Mouse (Mus musculus) MEL (cell line): ENCODE data around the gene Nr5a2. TPM values are rescaled to one million over a fixed set of nuclear protein-coding genes. Genes with fewer than 3 reads are reported as not detected.

Source experiments
- DNase-seq: peaks from one replicate; pipeline ENCODE4 v3.0.0; 2011; ENCODE audit warnings: low read depth, low spot score
- H3K27ac ChIP-seq: 2 replicates; pipeline ENCODE4 v1.5.1; 2012; ENCODE audit warnings: low read depth, mild to moderate bottlenecking, control low read depth, low read length, moderate library complexity; ENCODE audit not compliant: control insufficient read depth
- H3K27me3 ChIP-seq, 2 experiments: fragments of 150-350 bp in 1 of 2; sonication (generic) in 1 of 2; 2 replicates each; pipeline ENCODE4 v1.6.1; 2012; ENCODE audit warnings: low read length in 2 of 2, mild to moderate bottlenecking in 2 of 2, improper control_type of control experiment in 1 of 2, moderate library complexity in 1 of 2; ENCODE audit not compliant: insufficient read depth in 2 of 2, control insufficient read depth in 1 of 2
- H3K36me3 ChIP-seq, 2 experiments: 2 replicates each; pipeline ENCODE4 v1.6.1; 2012 to 2014; ENCODE audit warnings: low read length in 2 of 2, improper control_type of control experiment in 1 of 2, inconsistent platforms in 1 of 2, mild to moderate bottlenecking in 1 of 2; ENCODE audit not compliant: insufficient read depth in 2 of 2, control insufficient read depth in 1 of 2
- H3K4me1 ChIP-seq, 2 experiments: fragments of 150-350 bp in 1 of 2; sonication (generic) in 1 of 2; 2 replicates each; pipeline ENCODE4 v1.6.1; 2012; ENCODE audit warnings: low read length in 2 of 2, improper control_type of control experiment in 1 of 2, mild to moderate bottlenecking in 1 of 2; ENCODE audit not compliant: insufficient read depth in 2 of 2, control insufficient read depth in 1 of 2
- H3K4me3 ChIP-seq, 2 experiments: fragments of 150-350 bp in 1 of 2; sonication (generic) in 1 of 2; 2 replicates each; pipeline ENCODE4 v1.5.1; 2012; ENCODE audit warnings: low read depth in 2 of 2, low read length in 2 of 2, mild to moderate bottlenecking in 2 of 2, moderate library complexity in 2 of 2, control low read depth in 1 of 2, improper control_type of control experiment in 1 of 2; ENCODE audit not compliant: control insufficient read depth in 1 of 2, insufficient read depth in 1 of 2
- H3K79me2 ChIP-seq: 2 replicates; pipeline ENCODE4 v1.6.1; 2012; ENCODE audit warnings: mild to moderate bottlenecking, low read length, moderate library complexity; ENCODE audit not compliant: control insufficient read depth, poor library complexity, insufficient read depth
- H3K9ac ChIP-seq: 2 replicates; pipeline ENCODE4 v1.6.1; 2012; ENCODE audit warnings: low read depth, mild to moderate bottlenecking, control low read depth, low read length, moderate library complexity; ENCODE audit not compliant: control insufficient read depth, poor library complexity, severe bottlenecking
- H3K9me3 ChIP-seq: fragments of 150-350 bp; sonication (generic); replicated peaks from 2 replicates; pipeline ENCODE4 v1.6.1; 2012; ENCODE audit warnings: mild to moderate bottlenecking, low read length, improper control_type of control experiment, moderate library complexity; ENCODE audit not compliant: insufficient read depth
- BHLHE40 ChIP-seq: IDR thresholded peaks from 2 replicates; pipeline ENCODE4 v1.6.1; 2012; ENCODE audit warnings: low read depth, mild to moderate bottlenecking, inconsistent platforms, low read length, improper control_type of control experiment, borderline replicate concordance
- CHD1 ChIP-seq: IDR thresholded peaks from 2 replicates; pipeline ENCODE4 v1.6.1; 2012; ENCODE audit warnings: low read depth, mild to moderate bottlenecking, inconsistent platforms, low read length, improper control_type of control experiment
- CHD2 ChIP-seq: IDR thresholded peaks from 2 replicates; pipeline ENCODE4 v1.6.1; 2011; ENCODE audit warnings: low read length, improper control_type of control experiment
- E2F4 ChIP-seq: IDR thresholded peaks from 2 replicates; pipeline ENCODE4 v1.6.1; 2011; ENCODE audit warnings: low read depth, low read length, improper control_type of control experiment, borderline replicate concordance
- EP300 ChIP-seq, 2 experiments: IDR thresholded peaks; 2 replicates each; pipeline ENCODE4 v1.6.1; 2011; ENCODE audit warnings: improper control_type of control experiment in 2 of 2, low read length in 2 of 2, low read depth in 1 of 2, mild to moderate bottlenecking in 1 of 2
- HCFC1 ChIP-seq: IDR thresholded peaks from 2 replicates; pipeline ENCODE4 v1.6.1; 2012; ENCODE audit warnings: low read depth, mild to moderate bottlenecking, inconsistent platforms, low read length, improper control_type of control experiment, moderate library complexity
- MAFK ChIP-seq: IDR thresholded peaks from 2 replicates; pipeline ENCODE4 v1.6.1; 2011; ENCODE audit warnings: low read depth, mild to moderate bottlenecking, low read length, improper control_type of control experiment, borderline replicate concordance
- MAX ChIP-seq: IDR thresholded peaks from 2 replicates; pipeline ENCODE4 v1.6.1; 2011; ENCODE audit warnings: low read length, improper control_type of control experiment
- MAZ ChIP-seq: IDR thresholded peaks from 2 replicates; pipeline ENCODE4 v1.6.1; 2012; ENCODE audit warnings: low read depth, mild to moderate bottlenecking, inconsistent platforms, low read length, improper control_type of control experiment
- MYB ChIP-seq: IDR thresholded peaks from 2 replicates; pipeline ENCODE4 v1.6.1; 2011; ENCODE audit warnings: mild to moderate bottlenecking, low read depth, low read length, improper control_type of control experiment
- MYC ChIP-seq: IDR thresholded peaks from 2 replicates; pipeline ENCODE4 v1.6.1; 2011; ENCODE audit warnings: low read depth, mild to moderate bottlenecking, low read length, improper control_type of control experiment, moderate library complexity
- NRF1 ChIP-seq: IDR thresholded peaks from 2 replicates; pipeline ENCODE4 v1.6.1; 2014; ENCODE audit warnings: low read depth, mild to moderate bottlenecking, inconsistent platforms, low read length, improper control_type of control experiment, moderate library complexity; ENCODE audit not compliant: poor library complexity, insufficient read depth, severe bottlenecking
- POLR2AphosphoS2 ChIP-seq: IDR thresholded peaks from 2 replicates; pipeline ENCODE4 v1.6.1; 2011; ENCODE audit warnings: low read length, improper control_type of control experiment
- RAD21 ChIP-seq: IDR thresholded peaks from 2 replicates; pipeline ENCODE4 v1.6.1; 2011; ENCODE audit warnings: mild to moderate bottlenecking, low read depth, low read length, improper control_type of control experiment
- RCOR1 ChIP-seq: IDR thresholded peaks from 2 replicates; pipeline ENCODE4 v1.6.1; 2012; ENCODE audit warnings: low read depth, mild to moderate bottlenecking, inconsistent platforms, low read length, improper control_type of control experiment
- SMC3 ChIP-seq: IDR thresholded peaks from 2 replicates; pipeline ENCODE4 v1.6.1; 2011; ENCODE audit warnings: low read depth, low read length, improper control_type of control experiment
- TAL1 ChIP-seq: IDR thresholded peaks from 2 replicates; pipeline ENCODE4 v1.6.1; 2012; ENCODE audit warnings: mild to moderate bottlenecking, inconsistent platforms, low read length, moderate library complexity, mixed read lengths
- TBP ChIP-seq: IDR thresholded peaks from 2 replicates; pipeline ENCODE4 v1.8.0; 2011; ENCODE audit warnings: low read depth, low read length, improper control_type of control experiment
- TCF12 ChIP-seq: IDR thresholded peaks from 2 replicates; pipeline ENCODE4 v1.6.1; 2014; ENCODE audit warnings: low read depth, mild to moderate bottlenecking, inconsistent platforms, low read length, improper control_type of control experiment, moderate library complexity
- UBTF ChIP-seq: IDR thresholded peaks from 2 replicates; pipeline ENCODE4 v1.6.1; 2012; ENCODE audit warnings: low read depth, mild to moderate bottlenecking, inconsistent platforms, low read length, improper control_type of control experiment, moderate library complexity, borderline replicate concordance; ENCODE audit not compliant: insufficient read depth
- USF1 ChIP-seq: IDR thresholded peaks from 2 replicates; pipeline ENCODE4 v1.6.1; 2014; ENCODE audit warnings: low read depth, mild to moderate bottlenecking, inconsistent platforms, low read length, improper control_type of control experiment, moderate library complexity
- ZKSCAN1 ChIP-seq: IDR thresholded peaks from 2 replicates; pipeline ENCODE4 v1.6.1; 2012; ENCODE audit warnings: low read depth, mild to moderate bottlenecking, inconsistent platforms, low read length, improper control_type of control experiment, moderate library complexity
- ZMIZ1 ChIP-seq: IDR thresholded peaks from 2 replicates; pipeline ENCODE4 v1.6.1; 2012; ENCODE audit warnings: low read depth, mild to moderate bottlenecking, inconsistent platforms, low read length, improper control_type of control experiment, moderate library complexity
- polyA plus RNA-seq, 2 experiments: library from polyadenylated mRNA; stranded (reverse) in 1 of 2; unstranded in 1 of 2; fragments of >175 nt in 1 of 2; fragments of >200 nt in 1 of 2; gene quantifications; 2 replicates each; pipeline versions ENCODE4 v1.2.1 to v1.2.4; 2012; ENCODE audit warnings: low replicate concordance in 2 of 2, low read depth in 1 of 2; ENCODE audit not compliant: insufficient read length in 2 of 2, insufficient read depth in 1 of 2, missing spikeins in 1 of 2
- total RNA-seq: library from RNA; depleted of rRNA; stranded (reverse); fragments of 300-350 nt; gene quantifications from 2 replicates; pipeline ENCODE4 v1.2.3, GENCODE M21; 2012

Nr5a2 gene
- total and polyA plus RNA-seq, 3 experiments, result 0.03 to 0.39 TPM; not detected in 1

- no peaks in the 10 kb centered on the region for H3K79me2 ChIP-seq
- H3K36me3 ChIP-seq, result no peaks in the 10 kb centered on the region
- no peak for DNase-seq
- H3K4me3 ChIP-seq, result no peak overlapping the region
- H3K27me3 ChIP-seq, result no peaks in the 10 kb centered on the region
- TF ChIP-seq TCF12, result no peak
- no peak for TF ChIP-seq NRF1
- no peak for TF ChIP-seq E2F4
- TF ChIP-seq RAD21, result no peak
- no peak for TF ChIP-seq UBTF
- TF ChIP-seq CHD1, result no peak
- TF ChIP-seq SMC3, result no peak
- TF ChIP-seq MAZ, result no peak
- TF ChIP-seq MAX, result no peak
- no peak for TF ChIP-seq USF1
- TF ChIP-seq MAFK, result no peak
- TF ChIP-seq BHLHE40, result no peak
- TF ChIP-seq ZMIZ1, result no peak
- TF ChIP-seq TAL1, result no peak
- no peak for TF ChIP-seq ZKSCAN1
- TF ChIP-seq HCFC1, result no peak
- no peak for TF ChIP-seq CHD2
- TF ChIP-seq EP300 (IDR thresholded peaks at IDR 0.05; ENCODE audit: low read depth in 1 of 2, low read length in 2 of 2), result no peak
- no peak for TF ChIP-seq RCOR1
- TF ChIP-seq, all 39 proteins: peak for 0
- Histone ChIP-seq H3K9ac (no peak overlapping the region), H3K9me3 (no peaks in the 10 kb centered on the region), H3K4me1 (no peaks in the 10 kb centered on the region), H3K27ac (no peak overlapping the region)
Observed at GRCm38 (mm10) chr1:136946404-136946803, 13.8 kb downstream of the Nr5a2 start.

DNA sequence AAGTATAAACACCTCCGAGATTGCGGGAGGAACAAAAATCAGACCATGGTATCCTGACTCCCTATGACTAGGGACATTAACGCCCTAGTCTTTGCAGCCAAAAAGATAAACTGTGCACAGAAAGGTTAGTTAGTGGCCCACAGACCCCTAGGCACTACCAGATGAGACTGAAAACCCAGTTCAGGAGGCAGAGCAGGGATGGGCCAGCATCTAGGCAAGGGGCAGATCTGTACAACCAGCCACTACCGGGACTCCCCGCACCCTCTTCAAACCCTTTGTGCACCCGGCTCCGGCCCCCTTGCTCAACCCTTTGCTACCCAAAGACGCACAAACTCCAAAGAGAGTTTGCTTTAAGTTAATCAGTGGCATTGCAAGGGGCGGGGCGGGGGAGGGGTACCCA is 14.4 kb downstream of the Nr5a2 start:
- no peak for DNase-seq
- no peaks in the 10 kb centered on the region for H3K4me1 ChIP-seq
- no peak overlapping the region for H3K9ac ChIP-seq
- no peaks in the 10 kb centered on the region for H3K79me2 ChIP-seq
- no peak overlapping the region for H3K27ac ChIP-seq
- TF ChIP-seq RAD21, result no peak
- TF ChIP-seq MAZ, result no peak
- no peak for TF ChIP-seq USF1
- TF ChIP-seq E2F4, result no peak
- no peak for TF ChIP-seq POLR2AphosphoS2
- no peak for TF ChIP-seq ZMIZ1
- no peak for TF ChIP-seq MYB
- no peak for TF ChIP-seq TAL1
- no peak for TF ChIP-seq MAFK
- no peak for TF ChIP-seq TBP
- TF ChIP-seq MYC, result no peak
- TF ChIP-seq BHLHE40, result no peak
- no peak for TF ChIP-seq CHD1
- no peak overlapping the region for H3K4me3 ChIP-seq
- no peaks in the 10 kb centered on the region for H3K36me3 ChIP-seq
- H3K9me3 ChIP-seq, result no peaks in the 10 kb centered on the region
- no peaks in the 10 kb centered on the region for H3K27me3 ChIP-seq
